Mouse (Mus musculus): ENCODE data around the gene Acvr1.

Gene Acvr1

GRCm38 (mm10) chr2:58567066-58567810, at the start of gene Acvr1, which contains the start of gene Upp2:
Gene Acvr1, minus strand, starts transcription at chr2:58567157.
Gene Upp2, plus strand, starts transcription at chr2:58567298.
- DNase-seq (ENCODE audit: low spot score) = peak; percentile 91

DNA sequence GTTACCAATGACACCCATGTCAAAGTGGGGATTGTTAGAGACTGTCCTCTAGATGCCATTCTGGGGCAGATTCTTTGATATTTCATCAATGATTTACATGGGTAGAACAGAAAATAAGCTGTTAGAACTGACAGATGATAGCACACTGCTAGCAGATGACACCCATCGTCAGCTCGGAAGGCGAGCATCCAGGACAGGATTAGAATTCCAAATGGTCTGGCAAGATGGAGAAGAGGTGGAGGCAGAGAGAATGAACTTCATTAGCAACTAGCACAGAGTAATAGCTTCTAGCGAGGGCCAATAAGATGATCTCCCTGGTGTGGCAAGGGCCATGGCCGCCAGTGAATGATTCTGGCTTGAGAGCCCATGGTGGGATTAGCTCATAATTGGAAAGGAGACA, 48.8 kb upstream of the Acvr1 start:
- DNase-seq (ENCODE audit: low spot score) = peak; percentile 71

GRCm38 (mm10) chr2:58614851-58615250, 47.9 kb upstream of the Acvr1 start:
- DNase-seq (ENCODE audit: low spot score) = no peak

GRCm38 (mm10) chr2:58613720-58614119, 46.8 kb upstream of the Acvr1 start:
- peak; percentile 70 for DNase-seq (ENCODE audit: low spot score)

DNA sequence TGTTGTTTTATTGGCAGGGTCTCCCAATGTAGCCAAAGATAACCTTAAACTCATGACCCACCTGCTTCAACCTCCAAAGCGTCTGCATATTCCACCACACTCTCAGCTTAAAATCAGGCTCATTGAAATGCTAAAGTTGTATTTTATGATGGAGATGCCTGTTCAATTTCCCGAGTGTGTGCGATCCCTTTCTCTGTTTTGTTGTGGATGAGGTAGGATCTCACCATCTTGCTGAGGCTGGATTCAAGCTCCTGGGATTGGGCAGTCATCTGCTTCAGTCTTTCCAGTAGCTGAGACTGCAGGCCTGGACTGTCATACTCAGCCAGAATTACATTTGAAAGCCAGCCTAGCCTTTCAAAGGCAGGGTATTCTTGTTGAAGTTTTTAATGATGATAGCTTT, 37.8 kb upstream of the Acvr1 start:
- DNase-seq (ENCODE audit: low spot score) = no peak

- no peak for DNase-seq (ENCODE audit: low spot score)
These were observed 36.4 kb upstream of the Acvr1 start for GRCm38 (mm10) chr2:58603379-58603778.

GRCm38 (mm10) chr2:58601382-58601781, 34.4 kb upstream of the Acvr1 start:
- DNase-seq (ENCODE audit: low spot score) = no peak

- DNase-seq (ENCODE audit: low spot score) = no peak
These were observed 32.7 kb upstream of the Acvr1 start for GRCm38 (mm10) chr2:58599639-58600038.

DNA sequence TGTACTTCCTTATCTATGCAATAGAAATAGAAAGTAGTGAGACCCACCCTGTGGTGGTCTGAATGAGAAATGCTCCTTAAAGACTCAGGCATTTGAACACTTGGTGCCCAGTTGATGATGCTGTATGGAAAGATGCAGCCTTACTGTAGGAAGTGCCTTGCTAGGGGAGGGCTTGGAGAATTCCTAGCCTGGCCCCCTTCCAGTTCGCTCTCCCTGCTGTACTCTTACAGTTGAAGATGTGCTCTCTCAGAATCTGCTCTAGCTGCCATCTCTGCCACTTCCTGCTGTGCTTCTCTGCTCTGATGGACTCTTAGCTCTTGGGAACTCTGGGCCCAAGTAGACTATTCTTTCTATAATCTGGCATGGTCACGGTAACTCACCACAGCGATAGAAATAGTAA, 30.6 kb upstream of the Acvr1 start:
- DNase-seq (ENCODE audit: low spot score) = no peak

DNA sequence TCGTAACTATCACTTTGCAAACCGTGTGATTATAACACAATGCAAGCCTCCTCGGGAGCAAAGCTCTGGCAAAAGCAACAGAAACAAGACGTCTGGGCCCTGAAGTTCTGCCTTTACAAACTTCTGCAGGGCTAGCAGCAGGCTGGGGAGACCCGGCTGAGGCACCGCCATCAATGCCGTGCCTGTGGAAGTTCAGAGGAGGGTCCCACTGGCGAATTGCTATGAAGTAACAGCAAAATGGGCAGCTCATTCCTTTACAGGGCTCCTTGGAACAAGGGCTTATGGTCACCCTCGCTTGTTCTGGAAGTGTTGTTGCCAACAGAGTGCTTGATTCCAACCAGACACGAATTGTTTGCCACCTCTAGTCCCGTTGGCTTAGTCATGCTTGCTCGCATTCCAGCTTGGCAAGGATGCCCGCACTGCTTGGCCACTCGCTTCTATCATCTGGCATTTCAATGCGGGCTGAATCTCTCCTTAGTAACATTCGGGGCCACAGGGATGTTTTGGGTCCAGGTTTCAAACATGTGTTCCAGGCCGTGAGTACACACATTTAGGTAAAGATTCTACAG, 29.9 kb upstream of the Acvr1 start:
- DNase-seq (ENCODE audit: low spot score) = peak; percentile 54

DNA sequence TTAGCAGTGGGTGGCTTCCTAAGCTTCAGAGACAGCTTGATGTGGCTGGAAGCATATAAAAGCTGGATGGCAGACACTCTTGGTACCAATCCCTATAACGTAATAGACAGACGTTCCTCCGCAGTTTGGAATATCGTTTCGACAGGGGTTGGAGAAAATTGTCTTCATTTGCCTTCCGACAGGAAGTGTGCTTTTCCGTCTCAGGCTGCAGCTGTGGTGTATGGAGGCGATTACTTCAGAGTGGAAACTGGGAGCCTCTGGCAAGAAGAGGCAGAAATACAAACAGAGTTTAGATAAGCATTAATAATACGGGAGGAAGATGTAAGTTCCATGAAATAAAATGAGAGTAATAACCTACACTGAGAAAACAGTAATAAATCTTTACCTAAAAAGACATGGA, 28.4 kb upstream of the Acvr1 start:
- no peak for DNase-seq (ENCODE audit: low spot score)

DNA sequence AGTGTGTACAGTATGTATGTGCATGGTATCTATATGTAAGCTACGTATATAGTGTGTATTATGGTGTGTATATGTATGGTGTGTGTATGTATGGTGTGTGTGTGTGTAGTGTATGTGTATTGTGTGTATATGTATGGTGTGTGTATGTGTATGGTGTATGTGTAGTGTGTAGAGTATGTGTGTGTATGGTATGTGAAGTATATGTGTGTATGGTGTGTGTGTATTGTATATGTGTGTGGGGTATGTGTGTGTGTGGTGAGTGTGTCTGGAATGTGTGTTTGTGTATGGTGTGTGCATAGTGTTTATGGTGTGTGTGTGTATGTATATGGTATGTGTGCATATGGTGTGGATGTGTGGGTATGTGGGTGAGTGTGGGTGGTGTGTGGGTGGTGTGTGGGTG, 23.1 kb upstream of the Acvr1 start:
- no peak for DNase-seq (ENCODE audit: low spot score)

DNA sequence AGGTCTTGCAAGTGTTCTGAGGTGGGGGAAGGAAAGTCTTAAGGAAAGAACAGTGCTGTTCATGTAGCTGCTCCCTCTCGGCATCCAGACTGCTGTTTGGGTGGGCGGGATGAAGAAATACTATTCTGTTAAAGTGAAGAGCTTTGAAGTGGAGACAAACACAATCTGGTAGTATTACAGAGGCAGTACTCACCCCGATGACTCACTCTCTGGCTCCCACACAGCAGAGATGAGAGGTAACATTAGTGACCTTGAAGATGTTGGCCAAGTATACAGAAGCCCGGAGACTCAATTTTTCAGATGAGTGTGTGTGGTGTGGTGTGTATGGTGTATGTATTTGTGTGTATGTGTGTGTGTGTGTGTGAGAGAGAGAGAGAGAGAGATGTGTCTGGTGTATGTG, 22.7 kb upstream of the Acvr1 start:
- no peak for DNase-seq (ENCODE audit: low spot score)

DNA sequence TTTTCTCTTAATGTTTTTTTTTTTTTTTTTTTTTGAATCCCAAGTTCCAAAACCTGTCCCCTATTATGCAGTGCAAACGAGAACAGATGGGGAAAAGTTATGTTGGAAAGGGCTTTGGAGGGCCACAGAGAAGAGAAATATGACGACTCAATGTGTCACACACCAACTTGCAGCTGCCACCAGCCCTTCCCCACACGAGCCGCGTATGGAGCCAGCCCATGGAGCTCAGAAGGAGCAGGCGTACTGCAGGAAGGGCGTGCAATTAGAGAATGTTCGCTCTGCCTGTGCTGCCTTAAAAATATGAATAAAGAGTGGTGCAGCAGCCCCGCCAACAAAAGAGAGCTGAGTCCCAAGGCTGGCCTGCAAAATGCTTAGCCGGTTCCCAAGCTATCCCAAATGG, 19.4 kb upstream of the Acvr1 start:
- peak; percentile 79 for DNase-seq (ENCODE audit: low spot score)

GRCm38 (mm10) chr2:58574167-58574566, 7.2 kb upstream of the Acvr1 start:
- no peak for DNase-seq (ENCODE audit: low spot score)

DNA sequence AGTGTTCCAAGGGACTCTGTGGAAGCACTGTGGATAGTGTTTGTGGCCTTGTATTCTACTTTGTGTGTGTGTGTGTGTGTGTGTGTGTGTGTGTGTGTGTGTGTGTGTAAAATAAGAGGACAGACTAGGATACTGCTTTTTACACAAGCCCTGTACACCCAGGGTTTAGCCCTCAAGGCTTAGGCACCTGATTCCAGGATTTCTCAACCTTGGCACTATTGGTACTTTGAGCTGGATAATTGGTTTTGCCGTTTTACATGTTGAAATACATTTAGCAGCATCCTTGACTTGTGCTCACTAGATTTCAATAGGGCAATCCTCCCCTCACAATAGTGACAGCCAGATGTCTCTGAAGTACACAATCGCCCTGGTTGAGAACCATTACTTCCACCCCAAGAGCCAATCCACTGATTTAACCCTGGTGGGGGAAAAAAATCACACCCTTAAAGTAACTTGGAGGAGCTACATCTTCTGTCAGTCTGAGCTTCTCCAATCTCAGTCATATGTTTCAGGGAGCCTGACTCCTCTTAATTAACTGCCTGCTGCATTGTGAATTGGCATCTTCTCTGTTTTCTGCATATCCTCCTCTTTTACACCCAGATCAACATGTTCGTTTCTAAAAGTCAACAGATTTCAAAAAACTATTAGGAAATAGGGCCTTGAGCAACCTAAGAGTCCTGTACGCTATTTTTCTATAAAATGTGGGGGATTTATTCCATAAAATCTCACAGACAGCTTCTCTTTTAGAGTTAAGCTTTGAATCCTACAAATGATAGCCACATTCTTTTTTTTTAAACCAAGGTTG, 2.1 kb upstream of the Acvr1 start:
- no peak for DNase-seq (ENCODE audit: low spot score)

DNA sequence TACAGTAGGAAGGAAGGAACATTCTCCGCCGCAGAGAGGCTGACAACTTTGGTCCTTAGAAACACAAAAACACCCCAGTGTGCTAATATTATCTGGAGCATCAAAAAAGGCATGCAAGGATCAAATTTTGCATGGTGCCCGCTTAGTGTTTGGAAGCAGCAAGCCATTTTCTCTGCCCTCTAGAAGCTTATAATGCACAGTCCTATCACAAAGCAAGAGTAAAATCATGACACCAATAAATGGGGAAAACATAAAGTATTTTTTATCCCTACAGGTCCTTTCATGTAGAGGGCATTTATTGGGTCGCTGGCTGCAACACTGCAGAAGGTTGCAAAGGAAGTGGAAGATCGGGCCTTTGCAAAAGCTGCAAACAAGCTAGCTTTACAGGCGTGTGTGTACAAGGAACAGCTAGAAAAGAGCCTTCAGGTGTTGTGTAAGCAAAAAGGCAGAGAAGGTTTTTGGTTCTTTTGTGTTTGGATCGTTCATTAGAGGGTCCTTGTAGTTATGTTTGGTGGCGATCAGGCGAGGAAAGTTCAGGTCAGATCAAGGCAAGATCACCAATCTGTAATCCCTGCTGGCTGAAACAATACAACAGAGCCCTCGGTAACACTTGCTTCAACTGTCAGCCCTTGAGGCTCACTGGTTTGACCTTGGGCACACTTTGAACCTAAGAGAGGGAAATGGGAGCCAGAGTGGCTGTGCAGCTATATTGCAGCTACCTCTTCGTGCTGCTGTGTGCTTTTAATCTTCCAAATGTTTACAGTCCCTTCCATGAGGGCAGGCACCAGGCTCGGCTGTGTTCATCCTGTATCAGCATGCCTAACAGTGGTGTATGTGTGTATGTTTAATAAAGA, 1.1 kb upstream of the Acvr1 start:
- DNase-seq (ENCODE audit: low spot score) = peak; percentile 28

GRCm38 (mm10) chr2:58566410-58567065, 419 bp downstream of the Acvr1 start:
- peak; percentile 55 for DNase-seq (ENCODE audit: low spot score)

- no peak for DNase-seq (ENCODE audit: low spot score)
These were observed 928 bp downstream of the Acvr1 start for GRCm38 (mm10) chr2:58566049-58566409.

GRCm38 (mm10) chr2:58565267-58565666, 1.7 kb downstream of the Acvr1 start:
- no peak for DNase-seq (ENCODE audit: low spot score)

- no peak for DNase-seq (ENCODE audit: low spot score)
These were observed 4.8 kb downstream of the Acvr1 start for GRCm38 (mm10) chr2:58562137-58562536.
